Mouse (Mus musculus): Measurements from ENCODE around the gene Dnajb13. TPM values are rescaled to one million over a fixed set of nuclear protein-coding genes. Genes with fewer than 3 reads are reported as not detected.

Gene Dnajb13
- total and polyA plus RNA-seq, 2 experiments from 2014 or later: 3.2 to 4.3 TPM

DNA sequence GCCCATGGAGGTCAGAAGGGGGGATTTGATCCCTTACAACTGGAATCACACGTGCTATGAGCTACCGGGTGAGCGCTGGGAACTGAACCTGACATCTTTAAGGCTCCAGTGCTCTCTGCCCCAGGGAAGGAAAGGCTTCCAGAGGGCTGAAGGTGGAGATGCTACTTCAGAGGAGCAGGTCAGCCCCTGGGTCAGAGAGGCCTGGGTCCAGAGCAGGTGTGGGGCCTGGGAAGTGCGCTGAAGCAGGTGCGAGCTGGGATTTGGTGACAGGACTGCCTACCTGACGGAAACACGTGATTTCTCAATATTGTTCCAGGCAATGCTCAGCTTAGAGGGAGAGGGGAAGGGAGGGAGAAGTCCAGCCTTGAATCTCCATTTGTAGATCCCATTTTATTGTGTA lies 50.5 kb downstream of the Dnajb13 start:
- Histone ChIP-seq H3K4me1 (ENCODE audit: insufficient read depth, low read length) (no peaks in the 10 kb centered on the region), H3K27me3 (ENCODE audit: insufficient read depth, low read length) (no peaks in the 10 kb centered on the region), H3K4me3 (ENCODE audit: low read depth, low read length) (no peak overlapping the region), H3K9ac (replicated peaks; ENCODE audit: low read length, poor library complexity, severe bottlenecking) (no peak overlapping the region), H3K27ac (ENCODE audit: low read depth, low read length) (no peak overlapping the region), H3K9me3 (ENCODE audit: low read length) (no peaks in the 10 kb centered on the region), H3K36me3 (ENCODE audit: insufficient read depth, low read length) (peaks cover 17% of the 10 kb centered on the region), H3K4me2 (ENCODE audit: low read depth, low read length, poor library complexity, severe bottlenecking) (no peak overlapping the region)
- DNase-seq (ENCODE audit: low spot score) (no peak), ATAC-seq (ENCODE audit: low FRiP score) (no peak)
- WGBS: 93% methylated on average over 7 of the region's 7 CpGs
- TF ChIP-seq CTCF (IDR thresholded peaks at IDR 0.05): no peak

DNA sequence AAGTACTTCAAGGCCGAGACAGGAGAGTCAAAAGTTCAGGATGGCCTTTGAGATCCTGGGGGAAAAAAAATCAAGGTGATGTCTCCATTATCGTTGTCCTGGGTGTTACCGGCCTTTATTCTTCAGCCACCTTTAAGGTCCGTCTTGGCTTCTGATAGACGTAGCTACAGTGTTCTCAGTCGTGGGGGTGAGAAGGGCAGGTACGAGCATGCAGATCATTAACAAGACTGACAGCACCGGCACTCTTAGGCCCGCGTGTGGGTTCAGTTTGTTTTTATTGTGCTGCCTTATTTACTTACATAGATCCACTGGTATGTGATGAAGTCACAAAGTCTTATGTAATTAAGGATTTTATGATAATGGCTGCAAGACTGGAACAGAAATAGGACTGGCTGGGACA lies 51.0 kb downstream of the Dnajb13 start:
- DNase-seq (ENCODE audit: low spot score): no peak
- no peaks in the 10 kb centered on the region for H3K9me3 ChIP-seq (ENCODE audit: low read length)
- 90% methylated on average over 10 of the region's 10 CpGs for WGBS
- no peak overlapping the region for H3K4me3 ChIP-seq (ENCODE audit: low read depth, low read length)
- no peak for TF ChIP-seq CTCF (IDR thresholded peaks at IDR 0.05)
- no peaks in the 10 kb centered on the region for H3K4me1 ChIP-seq (ENCODE audit: insufficient read depth, low read length)
- no peak overlapping the region for H3K27ac ChIP-seq (ENCODE audit: low read depth, low read length)
- peaks cover 15% of the 10 kb centered on the region for H3K36me3 ChIP-seq (ENCODE audit: insufficient read depth, low read length)
- no peaks in the 10 kb centered on the region for H3K27me3 ChIP-seq (ENCODE audit: insufficient read depth, low read length)
- ATAC-seq (ENCODE audit: low FRiP score): no peak
- no peak overlapping the region for H3K4me2 ChIP-seq (ENCODE audit: low read depth, low read length, poor library complexity, severe bottlenecking)
- H3K9ac ChIP-seq (replicated peaks; ENCODE audit: low read length, poor library complexity, severe bottlenecking): no peak overlapping the region

- H3K27me3 ChIP-seq (ENCODE audit: insufficient read depth, low read length): no peaks in the 10 kb centered on the region
- DNase-seq (ENCODE audit: low spot score) (no peak), ATAC-seq (ENCODE audit: low FRiP score) (no peak)
- H3K4me2 ChIP-seq (ENCODE audit: low read depth, low read length, poor library complexity, severe bottlenecking): no peak overlapping the region
- no peaks in the 10 kb centered on the region for H3K4me1 ChIP-seq (ENCODE audit: insufficient read depth, low read length)
- peaks cover 15% of the 10 kb centered on the region for H3K36me3 ChIP-seq (ENCODE audit: insufficient read depth, low read length)
- no peak for TF ChIP-seq CTCF (IDR thresholded peaks at IDR 0.05)
- no peak overlapping the region for H3K4me3 ChIP-seq (ENCODE audit: low read depth, low read length)
- no peak overlapping the region for H3K9ac ChIP-seq (replicated peaks; ENCODE audit: low read length, poor library complexity, severe bottlenecking)
- H3K27ac ChIP-seq (ENCODE audit: low read depth, low read length): no peak overlapping the region
- no peaks in the 10 kb centered on the region for H3K9me3 ChIP-seq (ENCODE audit: low read length)
- 89% methylated on average over 9 of the region's 9 CpGs for WGBS
Observed at GRCm38 (mm10) chr7:100463194-100463593, 51.6 kb downstream of the Dnajb13 start.

DNA sequence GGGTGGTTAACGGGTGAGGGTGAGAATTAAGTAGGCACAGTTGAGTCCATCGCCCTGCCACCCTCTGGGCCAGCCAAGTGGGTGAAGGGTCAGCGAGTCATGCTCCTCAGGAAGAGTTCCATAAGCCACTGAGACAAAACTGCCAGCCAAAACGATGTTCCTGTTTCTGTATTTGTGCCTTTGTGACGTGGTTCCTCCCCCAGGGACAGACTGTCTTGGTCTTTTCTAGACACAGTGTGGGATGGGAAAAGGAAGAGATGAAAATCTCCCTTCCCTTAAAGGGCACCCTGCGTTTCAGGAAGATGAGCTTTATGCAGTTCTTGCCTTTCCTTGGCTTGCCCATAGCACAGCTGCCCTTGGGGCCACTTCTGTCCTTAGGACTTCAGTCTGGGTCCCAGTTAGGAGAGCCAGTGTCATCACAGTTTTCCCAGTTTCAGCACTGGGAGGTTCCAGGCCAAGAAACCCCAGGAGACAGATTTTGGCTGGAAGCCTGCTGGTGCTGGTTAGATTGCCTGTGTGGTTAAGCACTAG lies 53.1 kb downstream of the Dnajb13 start:
- Histone ChIP-seq H3K9ac (replicated peaks; ENCODE audit: low read length, poor library complexity, severe bottlenecking) (no peak overlapping the region), H3K4me2 (ENCODE audit: low read depth, low read length, poor library complexity, severe bottlenecking) (no peak overlapping the region), H3K27me3 (ENCODE audit: insufficient read depth, low read length) (no peaks in the 10 kb centered on the region), H3K36me3 (ENCODE audit: insufficient read depth, low read length) (peaks cover 25% of the 10 kb centered on the region), H3K4me1 (ENCODE audit: insufficient read depth, low read length) (no peaks in the 10 kb centered on the region), H3K27ac (ENCODE audit: low read depth, low read length) (no peak overlapping the region), H3K4me3 (ENCODE audit: low read depth, low read length) (no peak overlapping the region), H3K9me3 (ENCODE audit: low read length) (no peaks in the 10 kb centered on the region)
- peak; percentile 47 for DNase-seq (ENCODE audit: low spot score)
- no peak for TF ChIP-seq CTCF (IDR thresholded peaks at IDR 0.05)
- no peak for ATAC-seq (ENCODE audit: low FRiP score)
- WGBS: 79% methylated on average over 6 of the region's 6 CpGs

DNA sequence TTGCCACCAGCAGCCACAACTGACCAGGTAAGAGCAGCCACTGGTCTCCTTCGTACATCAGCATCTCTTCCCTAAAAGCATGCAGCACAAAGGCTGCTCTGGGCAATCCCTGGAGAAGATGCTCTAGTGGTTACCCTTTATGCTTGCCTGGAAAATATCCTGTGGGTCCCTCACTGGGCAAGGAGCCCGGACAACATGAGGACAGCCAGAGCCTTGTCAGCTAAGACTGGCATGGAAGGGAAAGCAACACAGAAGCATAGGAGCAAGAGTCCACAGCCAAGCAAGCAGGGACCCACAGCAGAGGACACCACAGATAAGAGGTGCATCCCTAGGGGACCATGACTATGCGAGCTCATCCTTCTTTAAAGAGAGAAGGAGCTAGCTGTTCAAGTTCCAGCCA lies 54.9 kb downstream of the Dnajb13 start:
- Histone ChIP-seq H3K9ac (replicated peaks; ENCODE audit: low read length, poor library complexity, severe bottlenecking) (no peak overlapping the region), H3K27ac (ENCODE audit: low read depth, low read length) (no peak overlapping the region), H3K27me3 (ENCODE audit: insufficient read depth, low read length) (no peaks in the 10 kb centered on the region), H3K4me1 (ENCODE audit: insufficient read depth, low read length) (no peaks in the 10 kb centered on the region), H3K4me2 (ENCODE audit: low read depth, low read length, poor library complexity, severe bottlenecking) (no peak overlapping the region), H3K36me3 (ENCODE audit: insufficient read depth, low read length) (peaks cover 38% of the 10 kb centered on the region), H3K4me3 (ENCODE audit: low read depth, low read length) (no peak overlapping the region), H3K9me3 (ENCODE audit: low read length) (no peaks in the 10 kb centered on the region)
- no peak for TF ChIP-seq CTCF (IDR thresholded peaks at IDR 0.05)
- WGBS: 93% methylated on average over 3 of the region's 3 CpGs
- DNase-seq (ENCODE audit: low spot score) (no peak), ATAC-seq (ENCODE audit: low FRiP score) (no peak)

GRCm38 (mm10) chr7:100458153-100458552 lies 56.6 kb downstream of the Dnajb13 start:
- 76% methylated on average over 1 of the region's 1 CpGs for WGBS
- H3K27ac ChIP-seq (ENCODE audit: low read depth, low read length): no peak overlapping the region
- no peak overlapping the region for H3K4me2 ChIP-seq (ENCODE audit: low read depth, low read length, poor library complexity, severe bottlenecking)
- no peak for ATAC-seq (ENCODE audit: low FRiP score)
- no peak overlapping the region for H3K4me3 ChIP-seq (ENCODE audit: low read depth, low read length)
- no peaks in the 10 kb centered on the region for H3K9me3 ChIP-seq (ENCODE audit: low read length)
- H3K9ac ChIP-seq (replicated peaks; ENCODE audit: low read length, poor library complexity, severe bottlenecking): no peak overlapping the region
- no peaks in the 10 kb centered on the region for H3K4me1 ChIP-seq (ENCODE audit: insufficient read depth, low read length)
- H3K27me3 ChIP-seq (ENCODE audit: insufficient read depth, low read length): no peaks in the 10 kb centered on the region
- H3K36me3 ChIP-seq (ENCODE audit: insufficient read depth, low read length): peaks cover 47% of the 10 kb centered on the region
- TF ChIP-seq CTCF (IDR thresholded peaks at IDR 0.05): no peak
- no peak for DNase-seq (ENCODE audit: low spot score)

Other genes starting within 250 kb of the Dnajb13 start
- 6.4 and 7.7 TPM in 2 replicates for gene P4ha3, start 229.4 kb downstream of the Dnajb13 start, total RNA-seq (2014; rRNA removed)
- 2.6 and 3.9 TPM in 2 replicates for gene P4ha3, start 229.4 kb downstream of the Dnajb13 start, polyA plus RNA-seq (2015; fragmentation: Nextera tagmentation; extraction: Ambion mirVana)
- gene C2cd3, start 142.7 kb downstream of the Dnajb13 start, total RNA-seq (2014; rRNA removed): 22.2 and 26.6 TPM in 2 replicates
- 8.1 and 8.5 TPM in 2 replicates for gene C2cd3, start 142.7 kb downstream of the Dnajb13 start, polyA plus RNA-seq (2015; fragmentation: Nextera tagmentation; extraction: Ambion mirVana)
- 159 and 172 TPM in 2 replicates for gene Ppme1, start 142.7 kb downstream of the Dnajb13 start, total RNA-seq (2014; rRNA removed)
- 149 and 161 TPM in 2 replicates for gene Ppme1, start 142.7 kb downstream of the Dnajb13 start, polyA plus RNA-seq (2015; fragmentation: Nextera tagmentation; extraction: Ambion mirVana)
- gene Ucp3, start 42.0 kb downstream of the Dnajb13 start, total RNA-seq (2014; rRNA removed): not detected in 2 replicates
- gene Ucp3, start 42.0 kb downstream of the Dnajb13 start, polyA plus RNA-seq (2015; fragmentation: Nextera tagmentation; extraction: Ambion mirVana): 0.06 and 0.16 TPM in 2 replicates
- gene Ucp2, start 21.6 kb downstream of the Dnajb13 start, total RNA-seq (2014; rRNA removed): 93.0 and 118 TPM in 2 replicates
- gene Ucp2, start 21.6 kb downstream of the Dnajb13 start, polyA plus RNA-seq (2015; fragmentation: Nextera tagmentation; extraction: Ambion mirVana): 99.5 and 99.9 TPM in 2 replicates
- 3.9 and 7.5 TPM in 2 replicates for gene Coa4, start 22.1 kb upstream of the Dnajb13 start, total RNA-seq (2014; rRNA removed)
- 5.7 and 6.5 TPM in 2 replicates for gene Coa4, start 22.1 kb upstream of the Dnajb13 start, polyA plus RNA-seq (2015; fragmentation: Nextera tagmentation; extraction: Ambion mirVana)
- gene Rab6a, start 92.5 kb upstream of the Dnajb13 start, total RNA-seq (2014; rRNA removed): 289 and 352 TPM in 2 replicates
- 340 and 363 TPM in 2 replicates for gene Rab6a, start 92.5 kb upstream of the Dnajb13 start, polyA plus RNA-seq (2015; fragmentation: Nextera tagmentation; extraction: Ambion mirVana)
- gene Mrpl48, start 93.3 kb upstream of the Dnajb13 start, total RNA-seq (2014; rRNA removed): 33.9 and 47.8 TPM in 2 replicates
- 89.8 and 91.5 TPM in 2 replicates for gene Mrpl48, start 93.3 kb upstream of the Dnajb13 start, polyA plus RNA-seq (2015; fragmentation: Nextera tagmentation; extraction: Ambion mirVana)
- 25.4 and 46.1 TPM in 2 replicates for gene Plekhb1, start 147.5 kb upstream of the Dnajb13 start, total RNA-seq (2014; rRNA removed)
- 25.4 and 29.9 TPM in 2 replicates for gene Plekhb1, start 147.5 kb upstream of the Dnajb13 start, polyA plus RNA-seq (2015; fragmentation: Nextera tagmentation; extraction: Ambion mirVana)
- 150 and 163 TPM in 2 replicates for gene Fam168a, start 191.7 kb upstream of the Dnajb13 start, total RNA-seq (2014; rRNA removed)
- 105 and 106 TPM in 2 replicates for gene Fam168a, start 191.7 kb upstream of the Dnajb13 start, polyA plus RNA-seq (2015; fragmentation: Nextera tagmentation; extraction: Ambion mirVana)

All from midbrain, postnatal 0 days (tissue).